Mouse (Mus musculus): ENCODE measurements at regions not wholly inside any gene's neighbourhood (a gene's known extent, or its start where the extent isn't known, plus 50 kb on each side); places are given as distances from the start of the nearest gene placed in this dataset.

DNA sequence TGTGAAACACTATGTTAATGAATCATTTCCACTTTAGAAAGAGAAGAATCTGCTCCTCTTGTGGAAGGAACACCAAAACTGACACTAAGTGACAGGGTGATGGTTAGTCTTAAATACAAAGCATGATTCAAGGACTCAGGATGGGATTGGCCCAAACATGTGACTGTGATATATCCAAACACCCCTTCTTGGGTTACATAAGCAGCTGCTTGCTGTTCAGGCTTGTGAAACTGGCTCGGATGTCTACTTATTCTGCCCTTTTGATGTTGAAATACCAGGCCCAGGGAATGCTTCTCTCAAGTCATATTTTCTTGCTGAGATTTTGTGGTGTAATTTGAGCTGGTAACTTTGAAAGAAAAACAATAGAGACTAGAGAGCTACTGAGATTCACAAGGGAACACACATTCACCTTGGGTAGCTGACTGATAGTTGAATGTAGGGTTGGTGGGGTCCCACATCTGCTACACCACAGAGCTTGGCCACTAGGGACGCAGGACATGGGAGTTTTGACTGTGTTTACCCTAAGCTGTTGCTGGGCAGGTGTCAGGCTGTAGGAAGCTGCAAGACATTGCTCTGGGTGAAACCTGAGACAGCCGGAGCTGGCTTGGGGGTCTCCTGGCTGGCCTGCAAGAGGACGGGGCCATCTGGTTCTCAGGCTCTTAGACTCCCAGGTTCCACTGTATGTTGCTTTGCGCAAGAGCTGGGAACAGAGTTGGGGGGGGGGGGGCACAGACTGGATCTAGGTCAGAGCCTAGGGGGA lies 180.6 kb downstream of the Aldoart1 start:
- TF ChIP-seq GATA1 (IDR thresholded peaks at IDR 0.05; ENCODE audit: borderline replicate concordance, low read length) (no peak), FLI1 (IDR thresholded peaks at IDR 0.05; ENCODE audit: low read length) (no peak)
